Mouse (Mus musculus): Measurements from ENCODE around the gene Srrd. TPM values are rescaled to one million over a fixed set of nuclear protein-coding genes. Genes with fewer than 3 reads are reported as not detected.
A peak's percentile ranks its signal among the peaks of the same experiment; 100 is the strongest.

The Srrd gene
- polyA plus RNA-seq, 1 experiment from 2014 or later: 61.9 TPM

DNA sequence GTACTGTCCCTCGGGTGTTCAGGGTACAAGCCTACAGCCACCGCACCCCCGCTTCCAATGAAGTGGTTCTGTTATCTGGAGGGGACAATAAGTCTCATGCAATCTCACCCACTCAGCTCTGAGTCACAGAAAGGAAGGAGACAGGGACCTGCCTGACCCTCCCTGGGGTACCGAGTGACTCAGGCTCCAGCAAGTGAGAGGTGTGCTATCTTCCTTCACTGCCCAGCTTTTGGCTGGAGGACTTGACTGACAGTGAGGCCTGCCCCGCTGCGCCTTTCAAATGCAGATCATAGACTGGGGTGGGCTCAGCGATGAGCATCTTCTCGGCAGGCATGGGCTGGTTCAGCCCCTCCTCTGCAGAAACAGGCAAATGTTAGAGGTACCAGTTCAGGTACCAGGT lies 47.7 kb downstream of the Srrd start:
- no peak overlapping the region for H3K4me2 ChIP-seq
- H3K9me3 ChIP-seq (replicated peaks): no peaks in the 10 kb centered on the region
- H3K4me1 ChIP-seq: peaks cover 35% of the 10 kb centered on the region
- no peak overlapping the region for H3K9ac ChIP-seq (replicated peaks)
- no peak overlapping the region for H3K27ac ChIP-seq (replicated peaks)
- H3K36me3 ChIP-seq: no peaks in the 10 kb centered on the region
- H3K4me3 ChIP-seq (replicated peaks): no peak overlapping the region
- no peaks in the 10 kb centered on the region for H3K27me3 ChIP-seq (replicated peaks)
- no peak for ATAC-seq (ENCODE audit: low FRiP score)
- WGBS: 32% methylated on average over 8 of the region's 8 CpGs

DNA sequence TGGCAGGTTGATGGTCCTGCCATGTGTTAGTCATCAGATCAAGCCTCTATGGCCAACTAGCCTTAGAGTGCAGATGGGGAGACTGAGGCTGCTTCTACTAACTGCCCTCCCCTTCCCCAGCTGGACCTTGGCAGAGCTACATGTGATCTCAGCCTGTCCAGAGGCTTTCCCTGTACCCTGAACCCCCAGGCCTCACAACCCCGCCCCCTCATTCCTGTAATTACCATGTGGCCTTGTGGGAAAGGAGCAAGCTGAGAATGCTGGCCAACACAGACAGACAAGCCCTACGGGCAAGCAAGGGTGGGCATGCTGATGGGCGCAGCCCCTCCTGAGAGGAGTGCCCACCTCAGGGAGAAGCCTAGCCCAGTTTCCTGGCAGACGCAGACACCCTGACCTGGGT lies 48.1 kb downstream of the Srrd start:
- H3K27ac ChIP-seq (replicated peaks): no peak overlapping the region
- WGBS: 58% methylated on average over 4 of the region's 4 CpGs
- H3K36me3 ChIP-seq: no peaks in the 10 kb centered on the region
- H3K9me3 ChIP-seq (replicated peaks): no peaks in the 10 kb centered on the region
- ATAC-seq (ENCODE audit: low FRiP score): no peak
- no peak overlapping the region for H3K4me3 ChIP-seq (replicated peaks)
- H3K27me3 ChIP-seq (replicated peaks): no peaks in the 10 kb centered on the region
- H3K4me1 ChIP-seq: peaks cover 39% of the 10 kb centered on the region
- no peak overlapping the region for H3K9ac ChIP-seq (replicated peaks)
- no peak overlapping the region for H3K4me2 ChIP-seq

DNA sequence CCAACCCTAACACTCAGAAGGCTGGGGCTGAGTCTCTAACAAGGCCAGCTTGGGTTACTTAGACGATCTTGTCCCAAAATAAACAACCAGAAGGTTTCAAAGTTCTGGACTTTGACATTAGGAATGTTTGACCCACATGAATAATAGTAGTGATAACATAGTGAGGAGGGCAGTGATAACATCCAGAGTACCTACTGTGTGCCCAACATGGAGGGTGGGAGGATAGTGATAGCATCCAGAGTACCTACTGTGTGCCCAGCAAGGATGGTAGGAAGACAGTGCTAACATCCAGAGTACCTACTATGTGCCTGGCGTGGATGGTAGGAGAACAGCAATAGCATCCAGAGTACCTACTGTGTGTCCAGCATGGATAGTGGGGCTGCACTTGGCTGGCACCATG lies 49.0 kb downstream of the Srrd start:
- Histone ChIP-seq H3K27me3 (replicated peaks) (no peaks in the 10 kb centered on the region), H3K9ac (replicated peaks) (no peak overlapping the region), H3K36me3 (no peaks in the 10 kb centered on the region), H3K9me3 (replicated peaks) (no peaks in the 10 kb centered on the region), H3K4me2 (no peak overlapping the region), H3K4me1 (peaks cover 41% of the 10 kb centered on the region), H3K27ac (replicated peaks) (no peak overlapping the region), H3K4me3 (replicated peaks) (no peak overlapping the region)
- ATAC-seq (ENCODE audit: low FRiP score): no peak
- WGBS: 97% methylated on average over 2 of the region's 2 CpGs

GRCm38 (mm10) chr5:112292343-112292980 lies 50.4 kb downstream of the Srrd start:
- no peak overlapping the region for H3K27ac ChIP-seq (replicated peaks)
- H3K4me1 ChIP-seq: peaks cover 39% of the 10 kb centered on the region
- ATAC-seq (ENCODE audit: low FRiP score): no peak
- no peak overlapping the region for H3K4me2 ChIP-seq
- H3K9me3 ChIP-seq (replicated peaks): no peaks in the 10 kb centered on the region
- H3K4me3 ChIP-seq (replicated peaks): no peak overlapping the region
- WGBS: 71% methylated on average over 17 of the region's 17 CpGs
- H3K9ac ChIP-seq (replicated peaks): no peak overlapping the region
- H3K36me3 ChIP-seq: no peaks in the 10 kb centered on the region
- H3K27me3 ChIP-seq (replicated peaks): no peaks in the 10 kb centered on the region

DNA sequence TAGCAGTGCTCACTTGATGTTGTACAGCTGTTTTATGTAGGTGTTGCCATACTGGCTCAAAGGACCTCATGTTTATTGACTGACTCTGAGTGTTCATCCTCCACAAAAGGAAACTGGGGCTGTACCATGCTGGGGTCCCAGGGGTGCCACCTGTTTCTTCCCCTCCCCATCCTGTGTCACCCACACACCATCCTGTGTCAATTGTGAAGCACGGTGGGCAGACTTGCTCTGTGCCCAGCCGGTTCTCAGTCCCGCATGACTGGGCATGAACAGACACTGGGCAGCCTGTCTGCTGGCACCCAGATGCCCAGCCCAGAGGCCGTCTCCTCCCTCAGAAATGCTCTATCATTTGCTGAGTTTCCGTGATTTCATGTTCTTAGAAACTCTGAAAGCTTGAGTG lies 51.0 kb downstream of the Srrd start:
- H3K36me3 ChIP-seq: no peaks in the 10 kb centered on the region
- 74% methylated on average over 5 of the region's 5 CpGs for WGBS

DNA sequence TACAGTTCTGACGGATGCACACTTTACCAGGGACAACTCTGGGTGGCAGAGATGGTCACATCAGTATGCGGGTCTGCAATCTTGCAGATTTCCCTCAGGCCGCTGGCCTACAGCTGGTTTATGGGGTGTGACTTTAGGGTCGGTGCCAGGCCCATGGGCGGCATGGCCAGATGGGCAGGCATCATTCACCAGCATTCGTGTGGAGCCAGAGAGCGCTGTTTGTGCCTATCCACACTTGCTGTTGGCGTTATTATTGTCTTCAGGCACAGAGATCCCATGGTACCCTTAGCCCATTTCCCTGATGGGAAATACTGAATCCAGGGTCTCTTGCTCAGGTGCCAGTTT lies 52.3 kb downstream of the Srrd start:
- WGBS: 64% methylated on average over 8 of the region's 8 CpGs
- H3K4me1 ChIP-seq: peaks cover 39% of the 10 kb centered on the region
- H3K4me3 ChIP-seq (replicated peaks): no peak overlapping the region
- H3K27ac ChIP-seq (replicated peaks): no peak overlapping the region
- no peak for ATAC-seq (ENCODE audit: low FRiP score)
- H3K36me3 ChIP-seq: no peaks in the 10 kb centered on the region
- no peak overlapping the region for H3K9ac ChIP-seq (replicated peaks)
- no peaks in the 10 kb centered on the region for H3K9me3 ChIP-seq (replicated peaks)
- no peaks in the 10 kb centered on the region for H3K27me3 ChIP-seq (replicated peaks)
- no peak overlapping the region for H3K4me2 ChIP-seq

More for the DNA sequence above, 51.0 kb downstream of the Srrd start:
- H3K4me1 ChIP-seq: peaks cover 39% of the 10 kb centered on the region
- H3K27me3 ChIP-seq (replicated peaks): no peaks in the 10 kb centered on the region
- H3K4me3 ChIP-seq (replicated peaks): no peak overlapping the region
- no peak overlapping the region for H3K27ac ChIP-seq (replicated peaks)
- no peaks in the 10 kb centered on the region for H3K9me3 ChIP-seq (replicated peaks)
- H3K9ac ChIP-seq (replicated peaks): no peak overlapping the region
- no peak for ATAC-seq (ENCODE audit: low FRiP score)
- no peak overlapping the region for H3K4me2 ChIP-seq

DNA sequence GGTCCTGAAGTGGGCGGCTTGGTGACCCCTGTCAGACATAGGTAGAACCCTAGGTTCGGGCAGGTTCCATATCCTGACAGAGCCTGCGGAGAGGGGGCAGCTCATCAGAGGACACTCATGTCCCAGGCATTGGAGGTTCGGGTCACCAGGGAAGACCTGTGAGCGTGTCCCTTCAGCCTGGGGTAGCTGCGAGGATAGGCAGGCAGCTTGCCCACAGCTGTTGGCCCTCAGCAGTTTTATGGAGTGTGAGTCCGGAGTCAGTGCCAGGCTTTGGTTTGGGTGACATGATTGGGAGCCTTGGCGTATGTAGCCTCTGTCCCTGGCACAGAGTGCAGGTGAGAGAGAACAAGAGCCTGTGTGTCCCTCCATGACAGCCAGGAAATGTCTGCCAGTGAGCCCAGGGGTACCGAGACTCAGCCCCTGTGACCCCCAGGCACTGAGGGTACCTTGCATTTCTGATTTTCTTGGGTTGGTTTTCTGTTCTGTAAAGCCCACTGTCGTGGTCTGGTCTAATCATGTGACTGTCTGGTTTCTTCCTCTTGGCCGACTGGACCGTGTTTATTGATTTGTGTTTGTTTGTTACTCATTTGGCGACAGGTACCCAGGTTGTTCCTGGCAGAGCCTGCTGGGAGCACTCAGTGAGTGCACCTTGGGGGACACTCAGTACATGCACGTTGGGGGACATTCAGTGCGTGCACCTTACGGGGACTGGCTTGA lies 52.9 kb downstream of the Srrd start:
- Histone ChIP-seq H3K4me2 (0 out of 2 replicates have a peak overlapping the region, but pooled peaks have one; percentile 2), H3K36me3 (no peaks in the 10 kb centered on the region), H3K9ac (replicated peaks) (no peak overlapping the region), H3K27me3 (replicated peaks) (no peaks in the 10 kb centered on the region), H3K9me3 (replicated peaks) (no peaks in the 10 kb centered on the region), H3K27ac (replicated peaks) (no peak overlapping the region), H3K4me1 (peaks cover 37% of the 10 kb centered on the region), H3K4me3 (replicated peaks) (no peak overlapping the region)
- 82% methylated on average over 16 of the region's 16 CpGs for WGBS
- no peak for ATAC-seq (ENCODE audit: low FRiP score)

DNA sequence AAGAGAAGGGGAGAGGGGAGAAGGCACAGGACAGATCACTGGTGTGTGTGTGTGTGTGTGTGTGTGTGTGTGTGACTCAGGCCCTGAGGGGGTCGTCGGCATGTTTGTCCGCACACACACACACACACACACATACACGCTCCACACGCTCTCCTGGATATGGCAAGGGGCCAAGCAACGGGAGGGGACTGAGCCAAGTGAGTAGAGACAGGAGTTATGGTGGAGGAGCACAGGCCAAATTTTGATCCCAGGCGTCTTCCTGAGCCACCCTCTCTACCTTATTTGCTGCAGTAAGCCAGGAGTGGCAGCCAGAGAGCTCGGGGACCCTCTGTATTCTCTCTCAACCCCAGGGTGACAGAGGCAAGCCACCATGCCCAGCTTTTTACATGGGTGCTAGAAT lies 53.6 kb downstream of the Srrd start:
- ATAC-seq (ENCODE audit: low FRiP score): no peak
- H3K4me2 ChIP-seq: peak overlapping the region; percentile 6; the same call in 1 of the 2 replicates
- H3K9me3 ChIP-seq (replicated peaks): no peaks in the 10 kb centered on the region
- peaks cover 35% of the 10 kb centered on the region for H3K4me1 ChIP-seq
- no peak overlapping the region for H3K4me3 ChIP-seq (replicated peaks)
- H3K27me3 ChIP-seq (replicated peaks): no peaks in the 10 kb centered on the region
- no peak overlapping the region for H3K9ac ChIP-seq (replicated peaks)
- no peak overlapping the region for H3K27ac ChIP-seq (replicated peaks)
- H3K36me3 ChIP-seq: no peaks in the 10 kb centered on the region
- 56% methylated on average over 8 of the region's 8 CpGs for WGBS

GRCm38 (mm10) chr5:112288193-112289141 lies 54.4 kb downstream of the Srrd start:
- Histone ChIP-seq H3K4me3 (replicated peaks) (no peak overlapping the region), H3K27ac (replicated peaks) (no peak overlapping the region), H3K4me1 (peaks cover 41% of the 10 kb centered on the region), H3K4me2 (no peak overlapping the region), H3K9ac (replicated peaks) (no peak overlapping the region), H3K36me3 (no peaks in the 10 kb centered on the region), H3K27me3 (replicated peaks) (no peaks in the 10 kb centered on the region), H3K9me3 (replicated peaks) (no peaks in the 10 kb centered on the region)
- no peak for ATAC-seq (ENCODE audit: low FRiP score)
- WGBS: 72% methylated on average over 9 of the region's 9 CpGs

DNA sequence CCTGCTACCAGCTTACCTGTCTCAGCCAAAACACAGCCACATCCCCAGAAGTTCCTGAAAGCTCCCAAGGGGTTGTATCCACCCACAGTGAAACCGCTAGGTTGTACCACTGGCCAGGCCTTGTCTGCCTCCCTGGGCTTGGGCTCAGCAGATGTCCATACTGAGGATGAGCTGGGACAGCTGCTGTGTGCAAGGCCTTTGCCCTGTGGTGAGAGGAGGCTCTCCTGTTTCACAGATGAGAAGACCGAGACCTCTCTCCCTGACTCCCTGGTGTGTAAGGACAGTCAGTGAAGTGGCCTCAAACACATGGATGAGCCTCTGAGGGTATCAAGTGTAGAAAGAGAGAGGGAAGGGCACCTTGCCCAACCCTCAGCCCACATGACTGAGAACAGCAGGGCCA lies 55.2 kb downstream of the Srrd start:
- H3K27ac ChIP-seq (replicated peaks): no peak overlapping the region
- 82% methylated on average over 2 of the region's 2 CpGs for WGBS
- H3K4me1 ChIP-seq: peaks cover 41% of the 10 kb centered on the region
- H3K9ac ChIP-seq (replicated peaks): no peak overlapping the region
- H3K27me3 ChIP-seq (replicated peaks): no peaks in the 10 kb centered on the region
- no peak overlapping the region for H3K4me3 ChIP-seq (replicated peaks)
- H3K9me3 ChIP-seq (replicated peaks): no peaks in the 10 kb centered on the region
- no peak overlapping the region for H3K4me2 ChIP-seq
- no peak for ATAC-seq (ENCODE audit: low FRiP score)
- H3K36me3 ChIP-seq: no peaks in the 10 kb centered on the region

Measured in neural tube, embryonic 15.5 days (tissue).